Mouse (Mus musculus) brain, embryonic 18.5 days (tissue): ENCODE measurements around the gene Ftl1.

Experiments used
- DNase-seq: peaks from one replicate; pipeline ENCODE4 v3.0.0-alpha.2; 2012; ENCODE audit warnings: low read depth, low spot score

Ftl1 gene

DNA sequence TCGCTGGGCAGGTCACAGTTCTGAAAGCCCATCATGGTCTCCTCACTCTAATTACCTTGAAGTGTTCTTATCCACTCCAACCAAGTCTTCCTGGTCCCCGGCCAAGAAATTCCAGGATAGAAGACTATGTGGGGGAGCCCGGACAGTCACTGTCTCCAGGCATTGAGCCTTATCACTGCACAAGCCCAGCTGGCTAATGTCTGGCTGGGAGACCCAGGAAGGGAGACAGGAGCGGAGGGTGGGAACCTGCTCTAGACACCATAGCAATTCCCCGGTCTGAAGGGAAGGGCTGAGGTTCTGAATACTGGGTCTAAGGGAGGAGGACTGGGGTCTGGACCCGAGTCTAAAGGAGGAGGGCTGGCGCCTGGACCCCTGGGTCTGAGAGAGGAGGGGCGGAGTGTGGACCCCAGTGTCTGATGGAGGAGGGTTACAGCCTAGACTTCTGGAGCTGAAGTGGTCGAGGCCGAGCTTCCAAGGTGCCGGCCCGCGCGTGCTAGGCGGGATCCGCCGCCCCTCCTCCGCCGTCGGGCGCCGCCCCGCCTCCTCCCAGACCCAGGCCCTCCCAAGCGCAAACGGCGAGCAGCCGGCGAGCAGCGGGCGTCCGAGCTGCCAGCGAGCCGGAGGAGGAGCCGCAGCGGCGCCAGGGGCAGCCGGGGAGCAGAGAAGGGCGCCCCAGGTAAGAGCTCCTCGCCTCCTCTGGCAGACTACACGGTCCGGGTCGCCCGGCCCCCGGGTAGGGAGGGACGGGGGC, 46.4 kb downstream of the Ftl1 start, which contains the start of gene Ntf5:
Gene Ntf5 (plus strand): TSS at position 583 of the 751 bp plus-strand sequence.
- no peak for DNase-seq

- DNase-seq, result no peak
Measured at GRCm38 (mm10) chr7:45412421-45412820, 47.3 kb downstream of the Ftl1 start.

GRCm38 (mm10) chr7:45409497-45410163, 50.1 kb downstream of the Ftl1 start:
- DNase-seq, result no peak

DNA sequence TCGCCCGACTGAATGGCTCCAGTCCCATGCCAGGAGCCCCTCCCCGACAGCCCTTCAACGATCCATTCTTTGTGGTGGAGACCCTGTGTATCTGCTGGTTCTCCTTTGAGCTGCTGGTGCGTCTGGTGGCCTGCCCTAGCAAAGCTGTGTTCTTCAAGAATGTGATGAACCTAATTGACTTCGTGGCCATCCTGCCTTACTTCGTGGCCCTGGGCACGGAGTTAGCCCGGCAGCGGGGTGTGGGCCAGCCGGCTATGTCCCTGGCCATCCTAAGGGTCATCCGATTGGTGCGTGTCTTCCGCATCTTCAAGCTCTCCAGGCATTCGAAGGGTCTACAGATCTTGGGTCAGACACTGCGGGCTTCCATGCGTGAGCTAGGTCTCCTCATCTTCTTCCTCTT, 50.7 kb downstream of the Ftl1 start:
- no peak for DNase-seq

- DNase-seq, result no peak
Measured at GRCm38 (mm10) chr7:45408351-45408750, 51.3 kb downstream of the Ftl1 start.
